Mouse (Mus musculus): ENCODE results near the gene Atf6.

GRCm38 (mm10) chr1:170861671-170862434 lies 5.7 kb downstream of the Atf6 start:
- no peak for TF ChIP-seq CTCF (IDR thresholded peaks at IDR 0.05; ENCODE audit: low read depth)
- no peak for TF ChIP-seq EP300 (IDR thresholded peaks at IDR 0.05; ENCODE audit: low read depth)

Data from heart, postnatal 0 days (tissue).